Mouse (Mus musculus): ENCODE measurements around the gene Ddx39b. TPM values are rescaled to one million over a fixed set of nuclear protein-coding genes. Genes with fewer than 3 reads are reported as not detected.
A peak's percentile ranks its signal among the peaks of the same experiment; 100 is the strongest.

The Ddx39b gene
- polyA plus RNA-seq, 1 experiment from 2014 or later, result 553 TPM

DNA sequence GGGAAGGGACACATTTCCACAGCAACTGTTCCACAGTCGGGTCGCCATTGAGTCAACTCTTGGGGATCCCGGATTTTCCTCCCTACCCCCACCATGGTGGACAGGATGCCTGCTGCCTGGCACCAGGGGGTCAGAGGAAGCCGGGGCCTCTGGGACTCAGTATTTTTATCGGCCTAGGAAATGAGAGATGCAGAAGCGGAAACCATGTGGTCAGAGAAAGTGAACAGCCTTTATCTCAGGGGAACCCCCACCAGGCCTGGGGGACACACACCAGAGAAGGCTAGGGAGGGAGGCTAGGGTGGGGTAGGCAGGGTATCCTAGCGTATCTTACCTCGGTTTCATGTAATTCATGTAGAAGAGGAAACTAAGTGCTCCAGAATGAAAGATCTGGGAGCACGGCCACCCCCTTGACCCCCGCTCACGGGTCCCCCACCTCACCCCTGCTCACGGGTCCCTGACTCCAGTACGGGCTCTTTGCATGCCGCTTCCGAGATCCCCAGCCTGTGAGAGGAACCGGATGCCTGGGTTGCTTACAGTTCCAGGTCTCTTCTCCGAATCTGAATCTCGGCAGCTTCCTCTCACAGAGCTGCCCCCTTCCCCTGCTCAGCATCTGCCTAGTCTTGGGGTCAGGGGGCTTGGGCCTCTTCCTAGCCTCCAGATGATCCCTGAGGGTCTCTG lies 22.9 kb upstream of the Ddx39b start:
- H3K27ac ChIP-seq (ENCODE audit: low read length), result peak overlapping the region; percentile 81
- no peaks in the 10 kb centered on the region for H3K9me3 ChIP-seq (ENCODE audit: low read length)
- H3K9ac ChIP-seq (replicated peaks; ENCODE audit: low read length), result no peak overlapping the region
- no peaks in the 10 kb centered on the region for H3K27me3 ChIP-seq (ENCODE audit: insufficient read depth, low read length)
- H3K4me1 ChIP-seq (ENCODE audit: insufficient read depth, low read length), result peaks cover 13% of the 10 kb centered on the region
- peaks cover 12% of the 10 kb centered on the region; the same call in 1 of the 2 replicates for H3K36me3 ChIP-seq (ENCODE audit: insufficient read depth, low read length)
- H3K4me2 ChIP-seq (replicated peaks; ENCODE audit: low read depth, low read length), result no peak overlapping the region
- peak; percentile 43; the same call in 1 of the 2 replicates for ATAC-seq (ENCODE audit: low FRiP score, low TSS enrichment)
- 66% methylated on average over 18 of the region's 18 CpGs for WGBS
- no peak overlapping the region for H3K4me3 ChIP-seq (ENCODE audit: low read length)

DNA sequence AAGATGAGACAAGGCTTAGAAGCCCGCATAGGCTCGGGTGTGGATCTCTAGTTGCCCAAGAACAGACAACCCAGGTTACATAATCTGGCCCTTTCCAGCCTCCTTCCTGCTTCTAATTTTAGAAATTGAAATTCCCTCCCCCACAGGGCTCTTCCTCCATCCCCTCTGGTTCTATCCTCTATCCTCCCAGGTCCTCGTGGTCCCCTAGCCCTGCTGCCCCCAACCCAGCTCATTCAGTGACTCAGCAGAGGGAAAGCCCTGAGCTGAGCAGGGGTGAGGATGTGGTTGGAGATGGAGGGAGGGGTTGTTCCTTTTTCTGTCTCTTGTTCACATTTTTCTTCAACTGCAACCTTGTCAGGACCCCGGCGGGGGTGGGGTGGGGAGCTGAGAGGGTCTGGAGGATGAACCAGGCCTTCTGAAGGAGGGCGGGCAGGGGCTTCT lies 21.9 kb upstream of the Ddx39b start:
- Histone ChIP-seq H3K4me1 (ENCODE audit: insufficient read depth, low read length) (peaks cover 10% of the 10 kb centered on the region), H3K36me3 (ENCODE audit: insufficient read depth, low read length) (peaks cover 12% of the 10 kb centered on the region; the same call in 1 of the 2 replicates), H3K27me3 (ENCODE audit: insufficient read depth, low read length) (no peaks in the 10 kb centered on the region), H3K4me3 (ENCODE audit: low read length) (no peak overlapping the region), H3K27ac (ENCODE audit: low read length) (peak overlapping the region; percentile 22; the same call in 1 of the 2 replicates), H3K4me2 (replicated peaks; ENCODE audit: low read depth, low read length) (no peak overlapping the region), H3K9me3 (ENCODE audit: low read length) (no peaks in the 10 kb centered on the region), H3K9ac (replicated peaks; ENCODE audit: low read length) (no peak overlapping the region)
- WGBS, result 68% methylated on average over 6 of the region's 6 CpGs
- no peak for ATAC-seq (ENCODE audit: low FRiP score, low TSS enrichment)

DNA sequence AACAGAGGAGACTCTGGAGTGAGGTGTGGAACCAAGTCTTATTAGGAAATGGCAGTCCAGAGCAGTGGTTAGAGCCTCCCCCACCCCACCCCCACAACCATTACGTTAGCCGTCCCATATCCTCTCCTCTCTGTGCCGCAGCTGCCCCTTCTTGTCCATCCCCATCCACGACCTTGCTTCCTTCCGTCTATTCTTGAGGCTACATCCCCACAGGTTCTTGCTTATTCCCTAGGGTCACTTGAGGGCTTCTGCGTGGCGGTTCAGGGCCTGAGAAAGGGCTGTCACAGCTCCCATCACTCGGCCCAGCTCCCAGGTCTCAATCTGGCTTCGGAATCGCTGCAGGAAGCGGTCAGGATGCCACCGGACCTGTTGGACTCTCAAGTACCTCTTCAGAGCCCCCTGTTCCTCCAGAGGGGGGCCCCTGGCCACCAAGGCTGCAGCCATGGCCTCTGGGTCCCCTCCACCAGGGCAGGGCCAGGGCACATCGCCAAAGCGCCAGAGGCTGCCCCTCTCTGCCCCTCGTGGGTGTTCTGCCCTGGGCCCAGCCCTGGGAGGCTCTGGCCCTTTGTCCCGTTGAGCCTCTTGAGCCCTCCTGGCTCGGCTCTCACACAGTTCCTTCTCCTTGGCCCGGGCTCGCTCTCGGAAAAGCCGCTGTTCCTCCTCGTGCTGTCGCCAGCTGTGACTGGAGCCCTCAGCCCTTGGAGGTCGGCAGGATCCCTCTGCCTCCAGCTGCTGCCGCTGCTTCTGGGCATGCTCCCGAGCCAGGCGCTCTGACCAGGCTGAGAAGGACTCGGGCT lies 21.2 kb upstream of the Ddx39b start, which contains the start of gene Gm16181:
Gene Gm16181, plus strand, starts transcription at position 679 of the 797 bp plus-strand sequence.
- no peak; the same call in 1 of the 2 replicates for ATAC-seq (ENCODE audit: low FRiP score, low TSS enrichment)
- no peaks in the 10 kb centered on the region for H3K27me3 ChIP-seq (ENCODE audit: insufficient read depth, low read length)
- peaks cover 9% of the 10 kb centered on the region for H3K4me1 ChIP-seq (ENCODE audit: insufficient read depth, low read length)
- peak within 1 kb of the TSS; percentile 17; the same call in 1 of the 2 replicates for H3K9ac ChIP-seq (replicated peaks; ENCODE audit: low read length)
- H3K4me3 ChIP-seq (ENCODE audit: low read length), result no peak within 1 kb of the TSS
- H3K27ac ChIP-seq (ENCODE audit: low read length), result peak within 1 kb of the TSS; percentile 56
- H3K4me2 ChIP-seq (replicated peaks; ENCODE audit: low read depth, low read length), result no peak within 1 kb of the TSS
- peaks cover 15% of the 10 kb centered on the region for H3K36me3 ChIP-seq (ENCODE audit: insufficient read depth, low read length)
- 68% methylated on average over 28 of the region's 28 CpGs for WGBS
- H3K9me3 ChIP-seq (ENCODE audit: low read length), result no peaks in the 10 kb centered on the region

DNA sequence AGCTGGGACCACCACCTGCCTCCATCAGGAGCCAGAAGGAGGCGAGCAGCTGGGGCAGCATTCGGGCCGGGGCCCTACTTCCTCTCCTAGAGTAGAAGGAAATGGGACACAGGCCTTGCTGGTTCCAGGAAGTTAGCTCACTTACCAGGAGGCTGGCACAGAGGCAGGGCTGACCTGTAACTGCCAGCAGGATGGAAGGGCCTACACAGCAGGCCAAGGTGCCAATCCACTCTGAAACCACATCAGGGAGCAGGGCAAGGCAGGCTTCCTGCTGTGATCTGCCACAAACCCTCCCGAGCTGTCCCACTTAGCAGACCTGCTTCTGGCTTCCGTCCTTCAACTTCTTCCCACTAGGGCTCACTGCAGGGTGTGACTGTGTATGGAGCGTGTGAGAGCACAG lies 19.2 kb upstream of the Ddx39b start:
- Histone ChIP-seq H3K9me3 (ENCODE audit: low read length) (no peaks in the 10 kb centered on the region), H3K27me3 (ENCODE audit: insufficient read depth, low read length) (no peaks in the 10 kb centered on the region), H3K4me3 (ENCODE audit: low read length) (no peak overlapping the region), H3K36me3 (ENCODE audit: insufficient read depth, low read length) (peaks cover 15% of the 10 kb centered on the region), H3K4me1 (ENCODE audit: insufficient read depth, low read length) (peaks cover 9% of the 10 kb centered on the region), H3K4me2 (replicated peaks; ENCODE audit: low read depth, low read length) (no peak overlapping the region), H3K27ac (ENCODE audit: low read length) (no peak overlapping the region), H3K9ac (replicated peaks; ENCODE audit: low read length) (no peak overlapping the region)
- 67% methylated on average over 6 of the region's 6 CpGs for WGBS
- ATAC-seq (ENCODE audit: low FRiP score, low TSS enrichment), result no peak

DNA sequence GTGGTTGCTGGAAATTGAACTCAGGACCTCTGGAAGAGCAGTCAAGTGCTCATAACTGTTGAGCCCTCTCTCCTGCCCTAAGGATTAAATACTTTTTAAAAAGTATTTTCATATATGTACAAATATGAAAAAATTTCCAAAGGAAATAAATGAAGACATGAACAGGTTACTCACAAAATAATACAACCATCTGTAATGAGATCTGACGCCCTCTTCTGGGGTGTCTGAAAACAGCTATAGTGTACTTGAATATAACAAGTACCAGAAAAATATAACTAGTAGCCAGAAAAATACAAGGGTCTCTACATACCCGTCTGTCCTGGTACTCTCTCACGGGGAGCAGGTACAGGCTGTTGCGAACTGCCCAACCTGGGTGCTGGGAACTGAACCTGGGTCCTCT lies 16.9 kb upstream of the Ddx39b start:
- WGBS, result 89% methylated on average over 4 of the region's 4 CpGs
- H3K27me3 ChIP-seq (ENCODE audit: insufficient read depth, low read length), result no peaks in the 10 kb centered on the region
- peaks cover 22% of the 10 kb centered on the region for H3K36me3 ChIP-seq (ENCODE audit: insufficient read depth, low read length)
- H3K9me3 ChIP-seq (ENCODE audit: low read length), result no peaks in the 10 kb centered on the region
- no peak overlapping the region for H3K9ac ChIP-seq (replicated peaks; ENCODE audit: low read length)
- H3K4me2 ChIP-seq (replicated peaks; ENCODE audit: low read depth, low read length), result no peak overlapping the region
- ATAC-seq (ENCODE audit: low FRiP score, low TSS enrichment), result no peak
- H3K27ac ChIP-seq (ENCODE audit: low read length), result no peak overlapping the region
- peaks cover 9% of the 10 kb centered on the region for H3K4me1 ChIP-seq (ENCODE audit: insufficient read depth, low read length)
- no peak overlapping the region for H3K4me3 ChIP-seq (ENCODE audit: low read length)

DNA sequence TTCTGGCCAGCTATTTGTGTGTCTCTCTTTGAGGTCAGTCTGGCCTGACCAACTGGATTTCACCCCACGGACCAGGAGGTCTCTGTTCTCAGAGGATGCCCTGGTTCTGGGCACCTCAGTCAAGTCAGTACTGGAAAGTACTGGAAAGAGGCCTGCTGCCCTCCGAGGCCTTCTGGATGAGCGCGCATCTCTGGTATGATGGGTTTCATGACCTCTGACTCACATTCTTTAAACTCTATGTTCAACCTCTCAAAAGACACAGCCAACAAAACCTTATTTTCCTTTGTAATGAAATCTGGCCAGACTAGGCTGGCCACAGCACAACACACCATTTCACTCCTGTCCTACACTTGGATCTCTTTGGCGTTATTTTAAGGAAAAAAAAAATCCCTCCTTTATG lies 16.1 kb upstream of the Ddx39b start:
- no peaks in the 10 kb centered on the region for H3K27me3 ChIP-seq (ENCODE audit: insufficient read depth, low read length)
- WGBS, result 91% methylated on average over 5 of the region's 5 CpGs
- H3K9ac ChIP-seq (replicated peaks; ENCODE audit: low read length), result no peak overlapping the region
- H3K4me2 ChIP-seq (replicated peaks; ENCODE audit: low read depth, low read length), result no peak overlapping the region
- no peak overlapping the region for H3K4me3 ChIP-seq (ENCODE audit: low read length)
- 0 out of 2 replicates have a peak, but pooled peaks cover 5% of the 10 kb centered on the region for H3K4me1 ChIP-seq (ENCODE audit: insufficient read depth, low read length)
- H3K27ac ChIP-seq (ENCODE audit: low read length), result no peak overlapping the region
- H3K9me3 ChIP-seq (ENCODE audit: low read length), result no peaks in the 10 kb centered on the region
- H3K36me3 ChIP-seq (ENCODE audit: insufficient read depth, low read length), result peaks cover 19% of the 10 kb centered on the region
- ATAC-seq (ENCODE audit: low FRiP score, low TSS enrichment), result no peak

DNA sequence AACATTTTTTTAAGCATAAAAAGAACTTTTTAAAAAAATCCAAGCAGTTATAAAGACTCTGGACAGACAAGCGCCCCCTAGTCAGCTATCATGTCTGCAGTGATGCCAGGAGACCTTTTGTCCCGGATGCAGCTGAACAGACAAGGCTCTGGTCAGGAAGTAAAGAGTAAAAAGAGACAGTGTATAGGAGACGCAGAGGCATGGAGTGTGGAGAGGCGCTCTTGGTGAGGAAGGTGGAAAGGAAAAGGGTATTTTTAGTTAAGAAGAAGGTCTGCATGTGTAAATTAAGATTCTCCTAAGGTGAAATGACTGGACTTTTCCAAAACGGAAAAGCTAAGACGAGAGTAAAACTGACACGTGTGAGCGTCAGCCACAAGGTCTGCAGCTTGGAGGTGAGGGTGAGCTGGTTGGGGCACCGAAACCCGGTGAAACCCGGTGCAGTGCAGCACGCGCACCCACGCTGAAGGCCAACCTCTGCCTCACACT lies 14.9 kb upstream of the Ddx39b start:
- Histone ChIP-seq H3K36me3 (ENCODE audit: insufficient read depth, low read length) (peaks cover 19% of the 10 kb centered on the region), H3K4me2 (replicated peaks; ENCODE audit: low read depth, low read length) (no peak overlapping the region), H3K4me1 (ENCODE audit: insufficient read depth, low read length) (peaks cover 6% of the 10 kb centered on the region; the same call in 1 of the 2 replicates), H3K27me3 (ENCODE audit: insufficient read depth, low read length) (no peaks in the 10 kb centered on the region), H3K9me3 (ENCODE audit: low read length) (no peaks in the 10 kb centered on the region), H3K9ac (replicated peaks; ENCODE audit: low read length) (no peak overlapping the region), H3K4me3 (ENCODE audit: low read length) (no peak overlapping the region), H3K27ac (ENCODE audit: low read length) (peak overlapping the region; percentile 11; the same call in 1 of the 2 replicates)
- ATAC-seq (ENCODE audit: low FRiP score, low TSS enrichment), result no peak
- WGBS, result 82% methylated on average over 14 of the region's 14 CpGs

DNA sequence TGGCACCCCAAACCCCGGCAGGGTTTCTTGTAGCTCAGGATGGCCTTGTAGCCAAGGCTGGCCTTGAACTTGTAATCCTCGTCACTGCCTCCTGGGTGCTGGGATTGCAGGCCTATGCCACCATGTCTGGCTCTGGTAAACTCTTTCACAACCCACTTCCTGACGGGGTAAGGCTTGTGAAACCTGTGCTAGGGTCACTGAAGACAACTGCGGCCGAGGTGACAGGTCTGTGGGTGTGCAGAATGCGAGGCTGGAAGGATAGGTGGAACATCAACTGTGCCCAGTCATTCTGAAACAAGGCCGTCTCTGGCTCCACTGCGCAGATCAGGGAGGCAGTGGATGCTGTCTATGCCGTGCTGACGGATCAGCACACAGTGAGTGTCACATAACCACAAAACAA lies 10.5 kb upstream of the Ddx39b start:
- Histone ChIP-seq H3K4me1 (ENCODE audit: insufficient read depth, low read length) (peaks cover 37% of the 10 kb centered on the region), H3K9ac (replicated peaks; ENCODE audit: low read length) (no peak overlapping the region), H3K4me3 (ENCODE audit: low read length) (no peak overlapping the region), H3K36me3 (ENCODE audit: insufficient read depth, low read length) (peaks cover 16% of the 10 kb centered on the region), H3K4me2 (replicated peaks; ENCODE audit: low read depth, low read length) (no peak overlapping the region), H3K9me3 (ENCODE audit: low read length) (no peaks in the 10 kb centered on the region), H3K27me3 (ENCODE audit: insufficient read depth, low read length) (no peaks in the 10 kb centered on the region), H3K27ac (ENCODE audit: low read length) (no peak overlapping the region)
- ATAC-seq (ENCODE audit: low FRiP score, low TSS enrichment), result no peak
- 90% methylated on average over 10 of the region's 10 CpGs for WGBS

DNA sequence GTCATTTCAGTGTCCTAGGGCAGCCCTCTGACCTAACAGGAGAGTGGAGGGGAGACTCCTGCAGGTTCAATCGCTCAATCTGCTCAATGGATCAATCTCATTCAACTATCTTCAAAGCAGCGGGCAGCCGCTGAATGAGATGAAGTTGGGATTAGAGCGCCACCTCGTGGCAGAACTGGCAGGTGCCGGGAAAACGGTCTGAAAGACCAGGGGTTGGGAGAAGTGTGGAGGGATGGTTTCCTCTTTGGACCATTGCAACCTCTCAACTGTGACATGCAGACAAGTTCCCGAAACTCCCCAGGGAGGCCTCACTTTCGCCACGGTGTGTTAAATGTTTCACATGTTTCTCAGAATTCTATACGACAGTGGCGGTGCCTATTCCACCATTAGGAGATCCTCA lies 9.5 kb upstream of the Ddx39b start:
- 9% methylated on average over 12 of the region's 12 CpGs for WGBS
- no peaks in the 10 kb centered on the region for H3K9me3 ChIP-seq (ENCODE audit: low read length)
- H3K27me3 ChIP-seq (ENCODE audit: insufficient read depth, low read length), result no peaks in the 10 kb centered on the region

More for the DNA sequence above, 9.5 kb upstream of the Ddx39b start:
- no peak for ATAC-seq (ENCODE audit: low FRiP score, low TSS enrichment)
- no peak overlapping the region for H3K4me3 ChIP-seq (ENCODE audit: low read length)
- H3K4me1 ChIP-seq (ENCODE audit: insufficient read depth, low read length), result peaks cover 40% of the 10 kb centered on the region
- H3K4me2 ChIP-seq (replicated peaks; ENCODE audit: low read depth, low read length), result peak overlapping the region; percentile 23; the same call in 1 of the 2 replicates
- no peak overlapping the region for H3K9ac ChIP-seq (replicated peaks; ENCODE audit: low read length)
- peaks cover 16% of the 10 kb centered on the region for H3K36me3 ChIP-seq (ENCODE audit: insufficient read depth, low read length)
- peak overlapping the region; percentile 70; the same call in 1 of the 2 replicates for H3K27ac ChIP-seq (ENCODE audit: low read length)

Data from kidney, embryonic 16.5 days (tissue).